Mouse (Mus musculus): ENCODE measurements around the gene Gm49358.

GRCm38 (mm10) chr10:86815133-86815532, 51.4 kb downstream of the Gm49358 start:
- no peak for TF ChIP-seq GATA1 (IDR thresholded peaks at IDR 0.05; ENCODE audit: borderline replicate concordance, low read length)
- TF ChIP-seq FLI1 (IDR thresholded peaks at IDR 0.05; ENCODE audit: low read length) = no peak

Data from megakaryocyte, embryonic 14.5 days (primary cell).